Mouse (Mus musculus) megakaryocyte, embryonic 14.5 days (primary cell): ENCODE measurements around the gene Tpgs1. TPM values are rescaled to one million over a fixed set of nuclear protein-coding genes. Genes with fewer than 3 reads are reported as not detected.

ENCODE experiments used
- H3K27me3 ChIP-seq: replicated peaks from 2 replicates; pipeline ENCODE3; 2012; ENCODE audit warnings: inconsistent platforms
- H3K36me3 ChIP-seq: replicated peaks from 2 replicates; pipeline ENCODE3; 2012; ENCODE audit warnings: low read length, inconsistent platforms, mixed read lengths
- H3K4me1 ChIP-seq: 2 replicates; pipeline ENCODE4 v1.6.1; 2012; ENCODE audit warnings: inconsistent platforms
- H3K4me3 ChIP-seq: replicated peaks from 2 replicates; pipeline ENCODE3; 2012; ENCODE audit warnings: moderate library complexity, mild to moderate bottlenecking, inconsistent platforms
- H3K9me3 ChIP-seq: 2 replicates; pipeline ENCODE4 v1.6.1; 2012; ENCODE audit warnings: inconsistent platforms
- FLI1 ChIP-seq: IDR thresholded peaks from 2 replicates; pipeline ENCODE4 v1.6.1; 2012; ENCODE audit warnings: low read length, inconsistent platforms, mixed read lengths
- GATA1 ChIP-seq: IDR thresholded peaks from 3 replicates; pipeline ENCODE4 v1.6.1; 2012; ENCODE audit warnings: mixed read lengths, low read length, inconsistent platforms, borderline replicate concordance
- polyA plus RNA-seq: library from polyadenylated mRNA; stranded (reverse); fragments of >175 nt; gene quantifications from 2 replicates; pipeline ENCODE4 v1.2.3, GENCODE M21; 2012; ENCODE audit warnings: low replicate concordance; ENCODE audit not compliant: insufficient read depth

Gene Tpgs1
- polyA plus RNA-seq, 1 experiment: 209 TPM

DNA sequence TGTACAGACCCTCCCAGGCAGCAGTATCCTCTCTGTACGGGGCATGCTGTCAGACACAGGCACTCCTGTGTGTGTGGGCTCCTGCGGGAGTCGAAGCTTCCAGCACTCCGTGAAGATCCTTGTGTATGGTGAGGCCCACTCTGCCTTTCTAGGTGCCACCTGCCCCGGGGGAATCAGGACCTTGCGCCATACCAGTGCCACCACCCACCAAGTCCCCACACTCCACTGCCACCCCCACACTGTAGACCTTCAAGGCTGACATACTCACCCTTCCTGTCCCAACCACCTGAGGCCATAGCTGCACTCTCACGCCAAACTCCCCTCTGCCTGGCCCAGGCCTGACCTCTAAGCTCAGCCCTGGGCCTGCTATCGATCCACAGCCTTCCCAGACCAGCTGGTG lies 4.1 kb upstream of the Tpgs1 start:
- TF ChIP-seq FLI1 (no peak), GATA1 (no peak)
- H3K9me3 ChIP-seq: no peaks in the 10 kb centered on the region
- H3K4me1 ChIP-seq: peaks cover 31% of the 10 kb centered on the region
- no peaks in the 10 kb centered on the region for H3K36me3 ChIP-seq
- no peak overlapping the region for H3K4me3 ChIP-seq
- H3K27me3 ChIP-seq: peaks cover 22% of the 10 kb centered on the region

DNA sequence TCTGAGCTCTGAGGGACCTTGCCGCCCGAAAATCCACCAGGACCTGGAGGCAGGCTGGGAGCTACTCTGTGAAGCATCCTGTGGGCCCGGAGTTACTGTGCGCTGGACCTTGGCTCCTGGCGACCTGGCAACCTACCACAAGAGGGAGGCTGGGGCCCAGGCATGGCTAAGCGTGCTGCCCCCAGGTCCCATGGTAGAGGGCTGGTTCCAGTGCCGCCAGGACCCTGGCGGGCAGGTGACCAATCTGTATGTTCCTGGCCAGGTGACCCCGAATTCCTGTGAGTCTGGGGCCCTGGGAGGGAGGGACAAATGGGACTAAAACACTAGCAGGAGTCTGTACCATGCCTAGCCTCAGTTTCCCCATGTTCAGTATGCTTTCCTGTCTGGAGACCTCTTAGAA lies 2.7 kb upstream of the Tpgs1 start:
- Histone ChIP-seq H3K36me3 (no peaks in the 10 kb centered on the region), H3K4me1 (peaks cover 40% of the 10 kb centered on the region), H3K27me3 (peaks cover 20% of the 10 kb centered on the region), H3K4me3 (no peak overlapping the region), H3K9me3 (no peaks in the 10 kb centered on the region)
- TF ChIP-seq GATA1: no peak
- no peak for TF ChIP-seq FLI1

DNA sequence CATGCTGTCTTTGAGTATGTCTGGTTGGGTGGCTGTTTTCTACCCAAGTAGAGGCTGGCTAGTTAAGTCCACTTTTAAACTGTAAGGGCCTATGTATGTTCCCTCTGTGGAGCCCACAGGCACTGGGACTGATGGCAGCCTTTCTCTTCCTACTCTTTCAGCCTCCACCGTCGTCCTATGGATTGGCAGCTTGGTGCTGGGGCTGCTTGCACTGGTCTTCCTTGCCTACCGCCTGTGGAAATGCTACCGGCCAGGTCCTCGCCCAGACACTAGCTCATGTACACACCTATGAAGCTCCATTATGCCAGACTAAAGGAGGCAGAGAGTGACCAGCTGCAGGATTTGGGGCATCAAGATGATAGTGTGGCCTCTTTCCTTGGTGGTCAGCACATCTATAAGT lies 1.1 kb upstream of the Tpgs1 start:
- H3K36me3 ChIP-seq: peaks cover 12% of the 10 kb centered on the region
- no peak overlapping the region for H3K4me3 ChIP-seq
- H3K9me3 ChIP-seq: no peaks in the 10 kb centered on the region
- TF ChIP-seq GATA1 (no peak), FLI1 (no peak)
- H3K27me3 ChIP-seq: peaks cover 12% of the 10 kb centered on the region
- H3K4me1 ChIP-seq: peaks cover 40% of the 10 kb centered on the region

DNA sequence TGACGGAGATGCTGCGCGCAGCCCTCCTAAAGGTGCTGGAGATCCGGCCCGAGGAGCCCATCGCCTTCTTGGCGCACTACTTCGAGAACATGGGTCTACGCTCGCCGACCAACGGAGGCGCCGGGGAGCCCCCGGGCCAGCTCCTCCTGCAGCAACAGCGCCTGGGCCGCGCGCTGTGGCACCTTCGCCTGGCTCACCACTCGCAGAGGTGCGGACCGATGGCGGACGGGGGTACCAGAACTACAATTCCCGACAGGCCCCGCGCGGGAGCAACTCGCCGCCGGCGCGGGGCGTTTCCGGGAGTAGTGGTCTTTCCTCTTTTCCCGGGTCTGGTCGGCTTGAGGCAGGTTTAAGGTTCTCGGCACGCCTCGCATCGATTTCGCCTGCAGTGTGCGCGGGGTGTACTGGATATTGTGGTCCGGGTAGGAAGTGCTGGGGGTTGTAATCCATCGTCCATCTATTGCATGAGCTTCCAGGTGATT lies 448 bp downstream of the Tpgs1 start:
- Histone ChIP-seq H3K4me3 (peak overlapping the region; percentile 98), H3K9me3 (no peaks in the 10 kb centered on the region), H3K36me3 (peaks cover 28% of the 10 kb centered on the region), H3K27me3 (peaks cover 12% of the 10 kb centered on the region), H3K4me1 (peaks cover 34% of the 10 kb centered on the region)
- no peak for TF ChIP-seq FLI1
- no peak for TF ChIP-seq GATA1

DNA sequence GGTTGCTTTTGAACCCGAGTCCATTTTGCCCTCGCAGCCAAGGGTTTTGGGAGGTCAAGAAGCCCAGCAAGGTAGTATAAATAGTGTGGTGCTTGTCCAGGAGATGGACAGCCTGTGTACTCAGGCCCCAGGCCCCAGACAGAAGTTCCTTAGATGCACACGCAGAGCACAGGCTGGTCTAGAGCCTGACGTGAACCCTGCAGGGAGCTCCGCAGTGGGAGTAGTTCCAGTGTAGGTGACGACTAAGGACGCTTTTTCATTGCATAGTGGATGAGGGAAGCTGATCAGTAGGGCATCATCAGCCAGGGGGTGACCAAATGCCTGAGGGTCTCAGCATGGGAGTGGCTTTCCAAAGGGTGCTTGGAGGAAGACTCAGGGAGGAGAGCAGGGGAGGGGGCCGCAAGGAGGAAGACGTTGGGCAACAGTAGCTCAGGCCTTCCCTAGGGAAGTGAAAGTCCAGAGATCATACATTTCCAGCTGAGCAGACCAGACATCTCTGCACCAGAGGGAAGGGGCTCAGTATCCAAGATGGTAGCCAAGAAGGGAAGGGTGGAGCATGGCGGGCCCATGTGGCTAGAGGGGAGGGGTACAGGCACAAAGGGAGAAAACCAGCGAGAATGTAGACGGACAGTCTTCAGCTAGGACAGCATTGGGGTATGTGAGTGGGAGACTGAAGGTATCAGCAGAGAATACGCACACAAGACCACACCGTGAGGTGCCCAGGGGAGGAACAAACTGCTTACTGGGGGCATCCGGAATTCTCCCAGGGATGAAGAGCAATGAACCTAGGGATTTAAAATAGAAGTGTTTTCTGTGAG lies 1.1 kb downstream of the Tpgs1 start:
- H3K27me3 ChIP-seq: peaks cover 6% of the 10 kb centered on the region
- no peak for TF ChIP-seq FLI1
- TF ChIP-seq GATA1: no peak
- peaks cover 32% of the 10 kb centered on the region for H3K36me3 ChIP-seq
- H3K4me3 ChIP-seq: peak overlapping the region; percentile 98
- H3K9me3 ChIP-seq: no peaks in the 10 kb centered on the region
- peaks cover 34% of the 10 kb centered on the region for H3K4me1 ChIP-seq

DNA sequence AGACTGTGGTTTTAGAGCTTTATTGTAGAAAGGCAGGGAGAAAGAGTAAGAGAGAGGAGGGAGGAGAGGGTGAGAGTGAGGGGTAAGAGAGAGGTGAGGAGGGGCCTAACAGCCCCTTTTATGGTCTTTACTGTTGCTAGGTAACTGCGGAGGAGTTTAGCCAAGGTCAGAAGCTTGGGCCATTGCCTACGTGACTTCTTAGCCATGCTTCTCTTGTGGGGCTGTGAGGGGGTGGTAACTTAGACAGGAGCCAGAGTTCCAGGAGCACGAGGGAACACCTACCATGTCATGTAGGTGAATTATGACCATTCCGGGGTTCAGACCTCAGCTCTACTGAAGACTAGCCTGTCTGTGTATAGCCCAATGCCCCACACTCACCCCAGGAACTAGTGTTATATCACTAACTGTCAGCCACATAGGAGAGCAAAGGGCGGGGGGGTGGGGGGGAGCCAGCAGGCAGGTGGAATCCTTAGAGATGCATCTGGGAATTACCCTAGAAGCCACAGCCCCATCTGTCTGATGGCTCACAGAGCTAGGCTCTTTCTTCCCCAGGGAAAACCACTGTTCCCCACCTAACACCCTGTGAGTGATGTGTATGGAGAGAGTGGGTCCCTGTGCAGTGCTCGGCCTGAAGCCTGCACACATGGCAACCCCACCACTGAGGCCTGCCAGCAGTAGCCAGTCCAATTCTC lies 2.4 kb downstream of the Tpgs1 start:
- Histone ChIP-seq H3K36me3 (peaks cover 45% of the 10 kb centered on the region), H3K4me3 (no peak overlapping the region), H3K27me3 (no peaks in the 10 kb centered on the region), H3K9me3 (no peaks in the 10 kb centered on the region), H3K4me1 (peaks cover 34% of the 10 kb centered on the region)
- TF ChIP-seq FLI1 (no peak), GATA1 (no peak)

DNA sequence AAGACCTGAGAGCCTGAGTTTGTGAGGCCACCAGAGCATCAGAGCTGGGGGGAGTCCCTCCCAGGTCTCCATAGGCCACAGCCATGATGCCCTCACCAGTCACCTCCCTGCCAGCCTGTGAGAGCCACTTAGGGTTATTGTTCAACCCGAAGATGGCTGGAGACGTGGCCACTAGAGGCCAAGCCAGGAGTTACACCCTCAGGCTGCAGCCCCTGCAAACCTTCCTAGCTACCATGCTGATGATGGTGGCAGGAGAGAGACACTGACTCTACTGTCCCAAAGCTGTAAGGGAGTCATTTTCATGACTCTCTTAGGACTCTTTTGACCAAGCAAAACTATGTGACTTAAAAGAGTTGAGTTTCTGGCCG lies 2.9 kb downstream of the Tpgs1 start:
- TF ChIP-seq GATA1 (no peak), FLI1 (no peak)
- no peak overlapping the region for H3K4me3 ChIP-seq
- peaks cover 34% of the 10 kb centered on the region for H3K4me1 ChIP-seq
- no peaks in the 10 kb centered on the region for H3K27me3 ChIP-seq
- peaks cover 47% of the 10 kb centered on the region for H3K36me3 ChIP-seq
- H3K9me3 ChIP-seq: no peaks in the 10 kb centered on the region

DNA sequence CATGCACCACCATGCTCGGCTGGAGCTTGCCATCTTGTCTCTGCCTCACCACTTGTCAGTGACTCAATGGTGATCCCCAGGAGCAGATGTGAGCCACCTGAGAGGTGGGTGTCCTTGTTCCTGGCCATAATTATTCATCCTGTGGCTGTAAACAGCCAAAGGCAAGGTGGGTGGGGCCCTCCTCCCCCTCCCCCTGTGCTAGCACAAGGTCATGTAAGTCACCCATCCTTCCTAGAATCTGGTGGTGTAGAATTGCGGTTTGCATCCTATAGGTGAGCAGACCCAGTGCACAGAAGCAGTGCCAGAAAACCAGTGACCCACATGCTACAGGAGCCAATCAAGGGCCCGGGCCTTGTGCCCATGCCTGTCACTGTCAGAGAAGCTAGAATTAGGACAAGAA lies 3.9 kb downstream of the Tpgs1 start:
- no peak overlapping the region for H3K4me3 ChIP-seq
- peaks cover 34% of the 10 kb centered on the region for H3K4me1 ChIP-seq
- H3K27me3 ChIP-seq: no peaks in the 10 kb centered on the region
- TF ChIP-seq GATA1 (no peak), FLI1 (no peak)
- peaks cover under 1% of the 10 kb centered on the region for H3K9me3 ChIP-seq
- H3K36me3 ChIP-seq: peaks cover 47% of the 10 kb centered on the region

DNA sequence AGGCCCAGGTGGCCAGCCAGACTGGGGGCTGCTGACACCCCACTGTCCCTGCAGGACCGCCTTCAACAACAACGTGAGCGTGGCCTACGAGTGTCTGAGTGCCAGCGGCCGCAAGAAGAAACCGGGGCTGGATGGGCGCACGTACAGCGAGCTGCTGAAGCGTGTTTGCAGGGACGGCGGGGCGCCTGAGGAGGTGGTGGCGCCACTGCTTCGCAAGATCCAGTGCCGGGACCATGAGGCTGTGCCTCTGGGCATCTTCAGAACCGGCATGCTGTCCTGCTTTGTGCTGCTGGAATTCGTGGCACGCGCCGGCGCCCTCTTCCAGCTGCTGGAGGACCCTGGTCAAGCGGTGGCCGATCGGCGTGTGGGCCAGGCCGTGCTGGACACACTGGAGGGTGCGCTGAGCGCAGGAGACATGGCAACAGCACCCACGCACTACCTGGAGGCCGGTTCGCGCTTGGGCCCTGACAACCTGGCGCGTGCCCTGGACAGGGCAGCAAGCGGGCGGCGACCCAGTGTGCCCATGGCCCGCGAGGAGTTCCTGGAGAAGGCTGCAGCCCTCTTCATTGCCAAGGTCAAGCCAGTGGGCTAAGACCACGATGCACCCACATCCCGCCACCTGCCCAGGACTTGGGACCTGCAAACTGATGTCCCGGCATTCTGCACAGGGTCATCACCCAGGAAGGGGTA lies 6.3 kb downstream of the Tpgs1 start:
- Histone ChIP-seq H3K36me3 (peaks cover 49% of the 10 kb centered on the region), H3K4me1 (peaks cover 23% of the 10 kb centered on the region), H3K9me3 (peaks cover 11% of the 10 kb centered on the region), H3K4me3 (no peak overlapping the region), H3K27me3 (no peaks in the 10 kb centered on the region)
- no peak for TF ChIP-seq FLI1
- TF ChIP-seq GATA1: no peak
